Mouse (Mus musculus): ENCODE measurements around the gene Psma5. TPM values are rescaled to one million over a fixed set of nuclear protein-coding genes. Genes with fewer than 3 reads are reported as not detected.

Gene Psma5
- 10 to 100 TPM; 51.8 to 55.7 TPM for total RNA-seq (2021)
- long read RNA-seq, experiment 1, transcript Psma5-201 (9 exons, 1,239 nt): major isoform, 89 of 95 reads
- long read RNA-seq, experiment 1, partial matches to known transcripts: 4 of 95 reads
- long read RNA-seq, experiment 1, other reads (novel, unspliced or antisense): 2 of 95 reads
- long read RNA-seq, experiment 2, transcript Psma5-201 (9 exons, 1,239 nt): major isoform, 96 of 106 reads
- long read RNA-seq, experiment 2, partial matches to known transcripts: 5 of 106 reads
- long read RNA-seq, experiment 2, other reads (novel, unspliced or antisense): 5 of 106 reads

- no peak for TF ChIP-seq CTCF (IDR thresholded peaks at IDR 0.05)
- peak within 1 kb of the TSS; percentile 95 for H3K27ac ChIP-seq
- intact Hi-C loops (cut with DNase I): loop anchor here (10.0 kb wide), 1 partner anchor 92 kb away; no protein-coding TSS in a partner anchor
- DNase-seq: peak; percentile 95
- peak within 1 kb of the TSS; percentile 99 for H3K4me3 ChIP-seq
Observed at GRCm38 (mm10) chr3:108256719-108257637, at the start of gene Psma5. Gene Psma5, plus strand, starts transcription at chr3:108256926.

- TF ChIP-seq CTCF (IDR thresholded peaks at IDR 0.05): no peak
- peak overlapping the region; percentile 92 for H3K4me3 ChIP-seq
- intact Hi-C loops (cut with DNase I): no loop called here
Observed at GRCm38 (mm10) chr3:108209001-108209400, 47.7 kb upstream of the Psma5 start.

GRCm38 (mm10) chr3:108209536-108209935 lies 47.2 kb upstream of the Psma5 start:
- peak overlapping the region; percentile 97 for H3K27ac ChIP-seq
- H3K4me3 ChIP-seq: peak overlapping the region; percentile 92
- intact Hi-C loops (cut with DNase I): no loop called here
- DNase-seq: no peak
- TF ChIP-seq CTCF (IDR thresholded peaks at IDR 0.05): no peak

More at GRCm38 (mm10) chr3:108209001-108209400, 47.7 kb upstream of the Psma5 start:
- DNase-seq: no peak
- no peak overlapping the region for H3K27ac ChIP-seq

- peak; percentile 96 for DNase-seq
- Histone ChIP-seq H3K27ac (peak overlapping the region; percentile 97), H3K4me3 (peak overlapping the region; percentile 92)
- intact Hi-C loops (cut with DNase I): no loop called here
- 0 out of 2 replicates have a peak, but pooled peaks have one; percentile 20 for TF ChIP-seq CTCF (IDR thresholded peaks at IDR 0.05)
Observed at GRCm38 (mm10) chr3:108209946-108210770, 46.6 kb upstream of the Psma5 start.

- peak; percentile 85 for DNase-seq
- TF ChIP-seq CTCF (IDR thresholded peaks at IDR 0.05): peak; percentile 23; the same call in 1 of the 2 replicates
- peak within 1 kb of the TSS; percentile 92 for H3K4me3 ChIP-seq
- peak within 1 kb of the TSS; percentile 97 for H3K27ac ChIP-seq
- intact Hi-C loops (cut with DNase I): no loop called here
Observed at GRCm38 (mm10) chr3:108210771-108211139, 46.0 kb upstream of the Psma5 start, which contains the start of gene Atxn7l2. Gene Atxn7l2, minus strand, starts transcription at chr3:108210934.

- DNase-seq: no peak
Observed at GRCm38 (mm10) chr3:108211845-108212244, 44.9 kb upstream of the Psma5 start.

GRCm38 (mm10) chr3:108212406-108212805 lies 44.3 kb upstream of the Psma5 start:
- no peak overlapping the region for H3K4me3 ChIP-seq
- peak; percentile 68 for TF ChIP-seq CTCF (IDR thresholded peaks at IDR 0.05)
- intact Hi-C loops (cut with DNase I): no loop called here
- peak; percentile 93 for DNase-seq
- peak overlapping the region; percentile 97 for H3K27ac ChIP-seq

More at GRCm38 (mm10) chr3:108211845-108212244, 44.9 kb upstream of the Psma5 start:
- Histone ChIP-seq H3K4me3 (peak overlapping the region; percentile 92; the same call in 1 of the 2 replicates), H3K27ac (peak overlapping the region; percentile 97)
- intact Hi-C loops (cut with DNase I): no loop called here
- TF ChIP-seq CTCF (IDR thresholded peaks at IDR 0.05): no peak

- intact Hi-C loops (cut with DNase I): no loop called here
- no peak for TF ChIP-seq CTCF (IDR thresholded peaks at IDR 0.05)
- no peak overlapping the region for H3K4me3 ChIP-seq
- DNase-seq: no peak
- peak overlapping the region; percentile 8; the same call in 1 of the 2 replicates for H3K27ac ChIP-seq
Observed at GRCm38 (mm10) chr3:108214734-108215133, 42.0 kb upstream of the Psma5 start.

GRCm38 (mm10) chr3:108220661-108221060 lies 36.1 kb upstream of the Psma5 start:
- no peak for TF ChIP-seq CTCF (IDR thresholded peaks at IDR 0.05)
- DNase-seq: peak; percentile 86
- Histone ChIP-seq H3K4me3 (peak overlapping the region; percentile 85), H3K27ac (peak overlapping the region; percentile 99)
- intact Hi-C loops (cut with DNase I): no loop called here

GRCm38 (mm10) chr3:108225711-108226557 lies 30.8 kb upstream of the Psma5 start:
- TF ChIP-seq CTCF (IDR thresholded peaks at IDR 0.05): no peak
- peak; percentile 92 for DNase-seq
- peak overlapping the region; percentile 85 for H3K4me3 ChIP-seq
- intact Hi-C loops (cut with DNase I): no loop called here
- H3K27ac ChIP-seq: peak overlapping the region; percentile 99
